Mouse (Mus musculus) brain, adult 2 months (tissue): ENCODE measurements around the gene Lmod3.
"Not testable (repeated sequence)": the region's sequence is repeated elsewhere in the genome, so short reads cannot be mapped to it uniquely, and the experiment has no call there.

Experiments
- DNase-seq: peaks from one replicate; pipeline ENCODE4 v3.0.0; 2011; ENCODE audit warnings: low read depth, low spot score

The Lmod3 gene

GRCm38 (mm10) chr6:97276366-97276765 lies 23.8 kb upstream of the Lmod3 start:
- no peak for DNase-seq

- no peak for DNase-seq
These were observed 23.2 kb upstream of the Lmod3 start for GRCm38 (mm10) chr6:97275760-97276159.

- no peak for DNase-seq
These were observed 21.2 kb upstream of the Lmod3 start for GRCm38 (mm10) chr6:97273777-97274176.

DNA sequence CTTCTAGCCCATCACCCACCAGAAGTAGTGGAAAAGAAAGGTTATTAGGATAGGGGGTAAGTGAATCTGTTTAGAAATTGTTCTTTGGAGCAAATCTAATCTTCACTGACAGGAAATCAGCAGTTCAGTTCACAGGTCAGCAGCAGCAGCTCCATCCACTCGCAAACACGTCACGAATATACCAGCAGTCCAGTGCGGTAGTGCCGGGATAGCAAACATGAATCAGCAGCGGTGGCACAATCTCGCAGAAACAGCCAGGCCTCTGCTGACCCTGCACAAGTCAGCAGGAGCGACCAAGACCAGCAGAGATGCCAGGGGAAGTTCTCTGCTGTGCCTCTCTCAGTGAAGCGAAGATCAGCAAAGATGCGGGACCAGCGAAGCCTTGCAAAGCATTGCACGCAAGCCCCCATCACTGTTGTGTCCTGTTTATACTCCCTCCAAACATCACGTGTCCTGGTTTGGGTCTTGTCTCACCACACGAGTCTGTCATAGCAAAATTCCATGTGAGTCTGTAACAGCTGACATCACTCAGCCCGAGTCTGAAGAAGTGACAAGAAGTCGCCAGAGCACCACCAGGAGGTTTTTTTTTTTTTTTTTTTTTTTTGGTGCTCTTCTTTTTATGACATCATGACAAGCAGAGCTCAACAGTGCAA lies 20.6 kb upstream of the Lmod3 start:
- DNase-seq: no peak

- DNase-seq: no peak
These were observed 19.8 kb upstream of the Lmod3 start for GRCm38 (mm10) chr6:97272349-97272748.

GRCm38 (mm10) chr6:97269596-97269995 lies 17.0 kb upstream of the Lmod3 start:
- DNase-seq: no peak

DNA sequence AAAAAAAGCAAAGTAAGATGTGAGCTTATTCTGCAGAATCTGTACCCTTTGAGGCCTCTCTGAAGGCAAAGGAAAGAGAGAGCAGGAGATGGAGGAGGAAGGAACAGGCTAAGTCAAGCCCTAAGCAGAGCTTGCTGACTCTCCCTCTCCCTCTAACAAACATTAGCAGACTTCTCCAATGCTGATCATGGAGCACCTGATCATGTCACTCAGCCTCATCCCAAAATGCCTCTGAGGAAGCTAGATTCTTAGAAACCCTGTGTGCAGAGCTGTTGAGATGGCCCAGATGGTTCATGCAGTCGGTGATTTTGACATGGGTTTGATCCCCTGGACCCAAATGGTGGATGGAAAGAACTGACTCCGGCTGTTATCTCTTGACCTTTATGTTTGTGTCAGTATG lies 14.6 kb upstream of the Lmod3 start:
- DNase-seq: no peak

- DNase-seq: no peak
These were observed 14.1 kb upstream of the Lmod3 start for GRCm38 (mm10) chr6:97266661-97267060.

DNA sequence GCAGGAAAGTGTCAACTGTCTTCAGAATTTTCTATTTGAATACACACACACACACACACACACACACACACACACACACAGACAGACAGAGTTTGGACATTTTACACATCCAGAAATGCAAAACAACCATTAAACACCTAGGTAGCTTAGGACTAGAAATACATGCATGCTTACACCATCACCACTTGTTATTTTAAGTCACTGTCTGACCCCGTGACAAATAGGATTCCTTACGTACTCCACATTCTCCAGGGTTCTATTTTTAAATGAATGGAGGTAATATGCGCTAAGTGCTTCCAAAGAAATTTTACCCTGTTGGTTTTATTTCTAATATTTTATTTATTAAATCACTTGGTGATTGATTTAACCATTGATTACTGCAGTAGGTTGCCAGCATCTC lies 13.1 kb upstream of the Lmod3 start:
- no peak for DNase-seq

DNA sequence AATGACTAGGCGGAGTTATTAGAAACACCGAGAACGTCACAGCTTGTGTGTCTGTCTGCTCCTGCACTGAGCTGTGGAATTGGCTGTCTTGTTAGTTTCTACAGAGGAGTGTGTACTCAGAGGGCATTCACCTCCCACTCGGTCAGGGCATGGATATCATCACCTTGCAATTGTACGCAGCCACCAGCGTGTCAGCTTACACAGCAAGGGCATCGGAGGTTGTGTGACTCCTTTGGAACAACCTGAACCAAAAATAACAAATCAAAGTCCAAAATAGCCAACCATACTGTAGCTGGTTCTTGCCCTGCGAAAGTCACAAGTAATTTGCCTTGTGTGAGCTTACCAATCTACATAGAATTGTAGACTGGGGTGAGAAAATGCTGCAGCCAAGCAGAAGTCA lies 12.7 kb upstream of the Lmod3 start:
- no peak for DNase-seq

- not testable (repeated sequence) for DNase-seq
These were observed 11.2 kb upstream of the Lmod3 start for GRCm38 (mm10) chr6:97263750-97264149.

- DNase-seq: no peak
These were observed 9.7 kb upstream of the Lmod3 start for GRCm38 (mm10) chr6:97262229-97262628.

- DNase-seq: not testable (repeated sequence)
These were observed 7.4 kb upstream of the Lmod3 start for GRCm38 (mm10) chr6:97259926-97260325.

GRCm38 (mm10) chr6:97258489-97258888 lies 5.9 kb upstream of the Lmod3 start:
- DNase-seq: no peak

DNA sequence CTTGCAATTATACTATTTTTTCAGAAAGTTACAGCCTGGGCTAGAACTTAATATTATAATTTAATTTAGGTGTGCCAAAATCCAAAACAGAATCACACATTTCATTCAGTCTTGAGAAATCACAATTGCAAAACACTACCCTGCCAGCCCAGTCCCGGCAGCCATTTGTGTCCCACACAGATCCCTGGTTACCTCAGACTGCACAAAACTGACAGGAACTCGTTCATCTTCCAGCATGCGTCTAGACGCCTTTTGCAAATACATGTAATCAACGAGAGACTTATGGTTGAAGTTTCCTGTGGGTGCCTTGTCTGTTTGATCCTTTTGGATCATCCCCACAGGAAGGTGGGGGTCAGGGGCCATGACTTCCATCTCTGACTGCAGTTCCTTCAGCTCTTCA lies 473 bp downstream of the Lmod3 start:
- no peak for DNase-seq

- DNase-seq: peak; percentile 81
These were observed 1.6 kb downstream of the Lmod3 start for GRCm38 (mm10) chr6:97250966-97251365.

DNA sequence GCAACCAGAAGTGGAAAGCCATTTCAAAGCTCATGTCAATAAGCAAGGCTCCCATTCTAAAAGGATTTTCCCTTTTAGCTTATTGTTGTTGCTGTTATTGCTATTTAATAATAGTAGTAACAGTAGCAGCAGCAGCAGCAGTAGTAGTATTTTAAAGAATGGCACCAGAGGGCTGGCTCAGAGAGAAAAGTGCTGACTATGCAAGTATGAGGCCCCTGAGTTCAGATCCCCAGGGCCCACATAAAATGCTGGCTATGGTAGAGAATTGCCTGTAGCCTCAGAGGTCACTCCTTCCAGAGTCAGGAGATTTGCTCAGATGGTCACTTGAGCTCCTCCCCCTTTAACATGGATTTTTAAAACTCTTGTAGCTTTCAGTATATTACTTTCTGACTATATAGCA lies 7.4 kb downstream of the Lmod3 start:
- no peak for DNase-seq

DNA sequence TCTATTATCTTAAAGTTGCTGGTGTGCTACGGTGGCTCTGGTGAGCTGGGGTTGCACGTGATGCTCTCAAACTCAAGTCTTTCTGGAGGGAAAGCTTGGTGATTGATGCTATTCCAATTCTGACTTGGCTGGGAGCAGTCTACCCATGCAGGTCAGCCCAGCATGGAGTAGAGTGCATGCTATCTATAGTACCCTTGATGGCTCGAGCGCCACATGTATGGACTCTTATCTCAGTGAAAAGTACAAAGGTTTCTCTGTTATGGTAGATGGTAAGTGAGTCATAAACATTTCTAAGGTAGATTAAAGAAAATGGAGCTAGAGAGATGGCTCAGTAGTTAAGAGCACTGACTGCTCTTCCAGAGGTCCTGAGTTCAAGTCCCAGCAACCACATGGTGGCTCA lies 10.0 kb downstream of the Lmod3 start:
- DNase-seq: no peak

GRCm38 (mm10) chr6:97240092-97240491 lies 12.5 kb downstream of the Lmod3 start:
- no peak for DNase-seq

DNA sequence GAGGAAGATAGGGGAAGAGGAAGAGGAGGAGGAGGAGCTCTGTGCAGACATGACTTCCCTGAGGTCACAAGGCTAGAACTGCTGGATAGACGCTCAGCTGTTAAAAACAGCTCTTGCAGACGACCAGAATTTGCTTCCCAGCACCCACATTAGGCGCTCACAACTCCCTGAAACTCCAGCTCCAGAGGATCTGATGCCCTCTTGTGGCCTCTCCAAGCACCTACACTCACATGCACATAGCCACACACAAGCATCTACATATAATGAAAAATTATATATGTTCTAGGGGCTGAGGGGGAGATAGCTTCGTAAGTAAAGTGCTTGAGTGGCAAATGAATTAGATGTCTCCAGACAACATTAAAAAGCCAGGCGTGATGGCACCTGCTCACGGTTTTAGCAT lies 13.2 kb downstream of the Lmod3 start:
- no peak for DNase-seq

DNA sequence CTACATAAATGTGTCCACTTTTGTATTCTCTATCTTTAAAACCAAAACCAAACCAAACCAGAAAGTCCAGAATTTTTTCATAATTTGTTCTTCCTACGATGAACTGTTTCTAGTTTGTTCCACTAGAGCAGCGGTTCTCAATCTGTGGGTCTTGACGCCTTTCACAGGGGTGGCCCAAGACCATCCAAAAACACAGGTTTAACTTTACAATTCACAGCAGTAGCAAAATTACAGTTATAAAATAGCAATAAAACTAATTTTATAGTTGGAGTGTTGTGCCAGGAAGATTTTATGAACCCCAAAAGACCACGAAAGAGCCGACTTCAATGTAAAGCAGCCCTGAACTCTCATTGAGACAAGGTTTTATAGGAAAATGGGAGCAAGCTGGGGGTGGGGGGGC lies 16.5 kb downstream of the Lmod3 start:
- DNase-seq: no peak

GRCm38 (mm10) chr6:97234911-97235668 lies 17.5 kb downstream of the Lmod3 start:
- DNase-seq: no peak

GRCm38 (mm10) chr6:97227067-97227847 lies 25.3 kb downstream of the Lmod3 start:
- no peak for DNase-seq
